Mouse (Mus musculus) cortical plate, adult 2 months (tissue): ENCODE measurements around the gene Adprh. TPM values are rescaled to one million over a fixed set of nuclear protein-coding genes. Genes with fewer than 3 reads are reported as not detected.

Experiments
- H3K27ac ChIP-seq: fragments of 200-500 bp; 2 replicates; pipeline ENCODE4 v1.5.1; 2012; ENCODE audit warnings: low read length, control low read depth, inconsistent platforms; ENCODE audit not compliant: insufficient read depth
- H3K4me1 ChIP-seq: fragments of 200-500 bp; 2 replicates; pipeline ENCODE4 v1.6.1; 2011; ENCODE audit warnings: low read length; ENCODE audit not compliant: control insufficient read depth, insufficient read depth
- H3K4me3 ChIP-seq: fragments of 200-500 bp; 2 replicates; pipeline ENCODE4 v1.5.1; 2011; ENCODE audit warnings: mild to moderate bottlenecking, low read length, control low read depth; ENCODE audit not compliant: insufficient read depth
- CTCF ChIP-seq: fragments of 200-500 bp; IDR thresholded peaks from 2 replicates; pipeline ENCODE4 v1.5.1; 2011; ENCODE audit warnings: mild to moderate bottlenecking, control low read depth, low read length; ENCODE audit not compliant: insufficient read depth; ENCODE audit errors: extremely low read depth
- POLR2A ChIP-seq: fragments of 200-500 bp; IDR thresholded peaks from 2 replicates; pipeline ENCODE4 v1.6.1; 2011; ENCODE audit warnings: mild to moderate bottlenecking, low read length, control low read depth; ENCODE audit not compliant: insufficient read depth; ENCODE audit errors: extremely low read depth
- polyA plus RNA-seq: library from polyadenylated mRNA; depleted of rRNA; stranded (reverse); fragments of >200 nt; gene quantifications from 2 replicates; pipeline ENCODE4 v1.2.3, GENCODE M21; 2012

Gene Adprh
- polyA plus RNA-seq, 1 experiment = 61.2 TPM

DNA sequence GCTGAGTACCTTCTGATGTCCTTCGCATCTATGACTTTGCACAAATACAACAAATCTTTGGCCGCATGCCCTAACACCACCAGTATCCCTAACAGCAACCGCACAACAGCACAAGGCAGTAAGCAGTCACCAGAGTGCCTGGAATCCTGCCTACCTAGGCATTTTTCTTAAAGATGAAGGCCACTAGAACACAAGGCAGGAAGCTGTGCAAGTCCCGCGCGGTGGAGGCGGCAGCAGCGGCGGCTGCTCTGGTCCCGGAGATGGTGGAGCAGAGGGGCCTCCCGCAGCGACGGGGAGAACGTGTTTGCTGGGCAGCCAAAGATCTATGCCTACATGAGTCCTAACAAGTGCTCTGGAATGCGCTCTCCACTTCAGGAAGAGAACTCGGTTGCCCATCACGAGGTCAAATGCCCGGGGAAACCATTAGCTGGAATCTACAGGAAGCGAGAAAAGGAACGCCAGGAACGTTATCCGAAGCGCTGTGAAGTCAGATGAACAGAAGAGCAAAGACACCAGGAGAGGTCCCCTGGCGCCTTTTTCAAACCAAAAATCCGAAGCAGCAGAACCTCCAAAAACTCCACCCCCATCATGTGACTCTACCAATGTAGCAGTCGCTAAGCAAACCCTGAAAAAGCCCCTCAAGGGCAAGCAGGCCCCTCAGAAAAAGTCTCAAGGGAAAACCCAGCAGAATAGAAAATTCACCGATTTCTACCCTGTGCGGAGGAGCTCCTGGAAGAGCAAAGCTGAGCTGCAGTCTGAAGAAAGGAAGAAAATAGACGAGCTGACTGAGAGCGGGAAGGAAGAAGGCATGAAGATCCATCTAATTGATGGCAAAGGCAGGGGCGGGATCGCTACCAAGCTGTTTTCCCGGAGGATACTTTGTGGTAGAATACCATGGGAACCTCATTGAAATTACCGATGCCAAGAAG, 24.1 kb upstream of the Adprh start:
- H3K27ac ChIP-seq = no peak overlapping the region
- no peak for TF ChIP-seq CTCF
- no peak for TF ChIP-seq POLR2A
- peak overlapping the region; percentile 45 for H3K4me3 ChIP-seq
- H3K4me1 ChIP-seq = no peaks in the 10 kb centered on the region

GRCm38 (mm10) chr16:38475681-38476311, 23.3 kb upstream of the Adprh start:
- H3K4me3 ChIP-seq = peak overlapping the region; percentile 45; the same call in 1 of the 2 replicates
- no peak overlapping the region for H3K27ac ChIP-seq
- no peaks in the 10 kb centered on the region for H3K4me1 ChIP-seq
- TF ChIP-seq CTCF = no peak
- no peak for TF ChIP-seq POLR2A

- TF ChIP-seq POLR2A (no peak), CTCF (no peak)
- Histone ChIP-seq H3K4me1 (no peaks in the 10 kb centered on the region), H3K4me3 (no peak overlapping the region), H3K27ac (no peak overlapping the region)
These were observed 22.3 kb upstream of the Adprh start for GRCm38 (mm10) chr16:38474677-38475286.

GRCm38 (mm10) chr16:38473661-38474060, 21.2 kb upstream of the Adprh start:
- TF ChIP-seq POLR2A (no peak), CTCF (no peak)
- no peaks in the 10 kb centered on the region for H3K4me1 ChIP-seq
- H3K27ac ChIP-seq = no peak overlapping the region
- no peak overlapping the region for H3K4me3 ChIP-seq

DNA sequence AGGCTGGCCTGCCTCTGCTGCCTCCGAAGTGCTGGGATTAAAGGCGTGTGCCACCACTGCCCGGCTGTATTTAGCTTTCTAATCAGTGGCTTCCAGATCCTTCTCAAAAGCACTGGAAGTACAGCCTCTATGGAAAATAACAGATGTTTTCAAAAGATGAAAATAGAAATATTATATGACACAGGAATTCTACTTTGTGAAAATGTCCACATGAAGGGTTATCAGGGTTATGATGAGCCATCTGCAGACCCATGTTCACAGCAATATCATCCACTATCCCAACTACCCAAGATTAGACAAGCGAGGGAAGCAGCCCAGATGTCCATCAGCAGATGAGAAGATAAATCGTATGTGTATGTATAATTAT, 20.0 kb upstream of the Adprh start:
- Histone ChIP-seq H3K4me1 (no peaks in the 10 kb centered on the region), H3K27ac (no peak overlapping the region), H3K4me3 (no peak overlapping the region)
- TF ChIP-seq POLR2A (no peak), CTCF (no peak)

DNA sequence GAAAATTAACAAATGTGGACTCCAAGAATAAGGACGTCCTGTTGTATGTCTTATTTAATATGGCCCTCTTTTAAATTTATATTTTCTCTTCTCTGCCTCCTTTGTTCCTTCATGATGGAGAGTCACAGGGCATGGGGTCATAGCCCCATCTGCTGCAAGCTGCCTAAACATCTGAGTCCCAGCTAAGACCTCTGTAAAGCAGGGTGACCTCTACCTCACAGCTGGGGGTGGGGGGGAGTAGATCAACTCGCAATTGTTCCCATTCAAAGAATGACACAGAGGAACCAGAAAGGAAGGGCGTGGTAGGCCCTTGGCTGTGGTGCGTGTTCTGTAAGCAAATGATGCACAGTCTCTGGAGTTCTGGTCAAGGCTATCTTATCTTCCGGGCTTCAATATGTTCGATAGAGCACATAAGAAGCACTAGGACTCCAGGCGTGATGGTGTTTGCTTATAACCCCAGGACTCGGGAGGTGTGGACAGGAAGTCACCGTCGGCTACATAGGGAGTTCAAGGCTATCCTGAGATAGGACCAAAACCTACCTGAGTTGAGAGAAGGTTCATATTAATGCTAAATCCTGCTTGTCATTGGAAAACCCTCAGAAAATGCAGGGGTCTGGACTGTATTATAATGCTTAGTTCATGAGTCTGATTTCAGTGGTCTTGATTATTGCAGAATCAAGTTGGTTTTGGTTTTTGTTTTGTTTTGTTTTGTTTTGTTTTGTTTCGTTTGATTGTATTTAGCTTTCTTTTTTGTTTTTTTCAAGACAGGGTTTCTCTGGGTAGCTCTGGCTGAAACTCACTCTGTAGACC, 19.4 kb upstream of the Adprh start:
- no peak overlapping the region for H3K4me3 ChIP-seq
- TF ChIP-seq CTCF = no peak
- no peak for TF ChIP-seq POLR2A
- H3K4me1 ChIP-seq = no peaks in the 10 kb centered on the region
- H3K27ac ChIP-seq = no peak overlapping the region

DNA sequence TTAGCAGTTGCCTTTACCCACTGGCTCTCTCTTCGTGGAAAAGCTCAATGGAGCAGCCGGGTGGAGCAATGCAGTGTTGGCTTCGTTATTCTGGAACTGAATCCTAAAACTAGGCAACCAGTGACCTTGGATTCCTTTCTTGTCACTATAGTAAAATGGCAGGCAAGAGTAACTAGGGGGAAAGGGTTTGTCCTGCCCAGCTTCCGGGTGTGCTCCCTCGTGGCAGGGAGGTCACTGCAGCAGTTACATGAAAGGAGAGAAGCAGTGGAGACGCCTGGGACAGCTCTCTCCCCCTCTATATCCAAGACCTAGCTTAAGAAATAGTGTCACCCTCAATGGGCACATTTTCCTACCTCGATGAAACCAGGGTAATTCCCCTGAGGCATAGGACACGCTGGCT, 16.9 kb upstream of the Adprh start:
- Histone ChIP-seq H3K4me1 (no peaks in the 10 kb centered on the region), H3K27ac (no peak overlapping the region), H3K4me3 (no peak overlapping the region)
- no peak for TF ChIP-seq CTCF

- Histone ChIP-seq H3K4me3 (no peak overlapping the region), H3K4me1 (no peaks in the 10 kb centered on the region), H3K27ac (no peak overlapping the region)
- TF ChIP-seq CTCF = no peak
- no peak for TF ChIP-seq POLR2A
These were observed 16.2 kb upstream of the Adprh start for GRCm38 (mm10) chr16:38468706-38469018.

- no peak for TF ChIP-seq POLR2A
- no peak for TF ChIP-seq CTCF
- H3K4me1 ChIP-seq = no peaks in the 10 kb centered on the region
- H3K27ac ChIP-seq = no peak overlapping the region
- H3K4me3 ChIP-seq = no peak overlapping the region
These were observed 15.6 kb upstream of the Adprh start for GRCm38 (mm10) chr16:38467917-38468705.
